Mouse (Mus musculus) gastrocnemius, postnatal 14 days (tissue): ENCODE measurements around the gene Cd164l2. TPM values are rescaled to one million over a fixed set of nuclear protein-coding genes. Genes with fewer than 3 reads are reported as not detected.

ENCODE experiments used
- DNase-seq: peaks from one replicate; pipeline ENCODE4 v3.0.0; 2021; ENCODE audit warnings: mixed read lengths
- intact Hi-C: fragments of 180-260 bp; cut with DNase I; formaldehyde crosslinking; loops from one replicate; pipeline ENCODE4 v1.15.1; 2025; ENCODE audit warnings: low total_unique reads
- microRNA-seq, 2 experiments: library from miRNA; unstranded; fragments of <30 nt; microRNA quantifications; one replicate each; pipeline ENCODE4 v1.2.0; 2021
- total RNA-seq, 2 experiments: library from RNA; stranded (reverse); gene quantifications; 2 replicates each; pipeline ENCODE4 v1.2.3; 2021

Gene Cd164l2
- total RNA-seq, 2 experiments from 2014 or later, result not detected

DNA sequence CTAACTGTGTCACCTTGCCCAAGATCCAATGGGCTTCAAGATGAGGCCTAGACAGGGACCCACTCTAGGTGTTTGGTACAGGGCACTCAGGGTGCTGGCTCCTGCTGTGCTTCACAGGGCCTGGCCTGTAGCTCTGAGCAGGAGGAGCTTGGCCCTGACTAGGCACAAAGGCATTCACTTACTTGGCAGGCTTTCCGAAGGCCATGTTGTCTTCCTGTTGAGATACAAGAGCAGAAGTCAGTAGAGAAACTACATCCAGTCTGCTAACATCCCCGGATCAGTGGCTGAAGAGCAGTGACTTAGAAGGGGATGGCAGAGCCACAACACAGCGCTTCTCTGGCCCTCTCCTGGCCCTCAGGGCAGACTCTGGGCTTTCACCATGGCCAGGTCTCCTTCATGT, 57.7 kb downstream of the Cd164l2 start:
- no peak for DNase-seq
- intact Hi-C loops, result no loop called here

DNA sequence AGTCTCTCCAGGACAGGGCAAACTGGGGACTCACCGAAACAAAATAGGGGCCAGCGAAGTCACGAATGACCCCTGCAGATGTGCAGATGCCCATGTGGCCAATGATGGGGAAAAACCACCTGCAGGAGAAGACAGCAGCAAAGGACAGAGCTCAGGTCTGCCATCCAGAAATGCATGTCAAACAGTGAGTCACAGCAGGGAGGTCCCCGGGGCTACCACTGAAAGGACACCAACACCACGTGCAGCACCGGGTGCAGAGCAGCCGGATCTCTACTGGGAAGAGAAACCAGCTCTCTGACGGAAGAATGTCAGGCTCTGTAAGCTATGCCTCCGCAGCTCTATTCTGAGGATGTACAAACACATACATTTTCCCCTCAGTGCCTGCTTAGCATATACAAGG, 59.0 kb downstream of the Cd164l2 start:
- intact Hi-C loops, result no loop called here
- DNase-seq, result no peak

Small RNA genes within 50 kb of the gene (microRNA-seq; reads per million reads assigned to microRNA genes)
- 0.96 to 1.5 reads per million in 2 experiments for gene Mir7017

Other genes with a start within 250 kb of the Cd164l2 start
- under 1 TPM; 0.10 to 0.16 TPM for gene Fgr, start 238.0 kb upstream of the Cd164l2 start, total RNA-seq
- gene Ahdc1, start 200.9 kb upstream of the Cd164l2 start, total RNA-seq, result 10 to 100 TPM; 37.1 to 56.1 TPM
- gene Wasf2, start 81.6 kb upstream of the Cd164l2 start, total RNA-seq, result 10 to 100 TPM; 53.8 to 63.9 TPM
- not detected for gene Gpr3, start 405 bp downstream of the Cd164l2 start, total RNA-seq
- 10 to 100 TPM in 1 of 2 experiments, 1 to 10 TPM in 1; 4.0 to 15.3 TPM for gene Map3k6, start 28.7 kb downstream of the Cd164l2 start, total RNA-seq
- under 1 TPM; 0.49 to 0.62 TPM for gene Sytl1, start 51.0 kb downstream of the Cd164l2 start, total RNA-seq
- 10 to 100 TPM; 21.1 to 22.6 TPM for gene Tmem222, start 65.7 kb downstream of the Cd164l2 start, total RNA-seq
- gene Wdtc1, start 141.3 kb downstream of the Cd164l2 start, total RNA-seq, result 10 to 100 TPM; 49.4 to 54.9 TPM
- 10 to 100 TPM in 1 of 2 experiments, 1 to 10 TPM in 1; 10.0 to 12.8 TPM for gene Slc9a1, start 157.6 kb downstream of the Cd164l2 start, total RNA-seq